Mouse (Mus musculus): Measurements from ENCODE around the gene Fam172a. TPM values are rescaled to one million over a fixed set of nuclear protein-coding genes. Genes with fewer than 3 reads are reported as not detected.
A peak's percentile ranks its signal among the peaks of the same experiment; 100 is the strongest.

The Fam172a gene
- polyA plus RNA-seq, 1 experiment = 4.0 TPM

GRCm38 (mm10) chr13:78194850-78195600 lies 493.2 kb downstream of the Fam172a start:
- no peak for TF ChIP-seq POLR2A (IDR thresholded peaks at IDR 0.05; ENCODE audit: control insufficient read depth, low read depth, low read length)
- TF ChIP-seq CTCF (IDR thresholded peaks at IDR 0.05; ENCODE audit: control insufficient read depth, insufficient read depth, insufficient replicate concordance, low read depth, low read length) = no peak
- Histone ChIP-seq H3K36me3 (ENCODE audit: control insufficient read depth, insufficient read depth, low read length) (no peaks in the 10 kb centered on the region), H3K4me1 (ENCODE audit: control insufficient read depth, insufficient read depth, low read length) (peaks cover 8% of the 10 kb centered on the region), H3K27ac (ENCODE audit: control insufficient read depth, insufficient read depth, low read depth, low read length) (no peak overlapping the region), H3K27me3 (ENCODE audit: control insufficient read depth, insufficient read depth, low read length) (no peaks in the 10 kb centered on the region; the same call in none of the 2 replicates), H3K4me3 (ENCODE audit: control insufficient read depth, low read depth, low read length) (peak overlapping the region; percentile 1)

- TF ChIP-seq CTCF (IDR thresholded peaks at IDR 0.05; ENCODE audit: control insufficient read depth, insufficient read depth, insufficient replicate concordance, low read depth, low read length) (no peak), POLR2A (IDR thresholded peaks at IDR 0.05; ENCODE audit: control insufficient read depth, low read depth, low read length) (no peak)
- Histone ChIP-seq H3K4me1 (ENCODE audit: control insufficient read depth, insufficient read depth, low read length) (peaks cover 8% of the 10 kb centered on the region), H3K27me3 (ENCODE audit: control insufficient read depth, insufficient read depth, low read length) (no peaks in the 10 kb centered on the region; the same call in none of the 2 replicates), H3K36me3 (ENCODE audit: control insufficient read depth, insufficient read depth, low read length) (no peaks in the 10 kb centered on the region), H3K27ac (ENCODE audit: control insufficient read depth, insufficient read depth, low read depth, low read length) (no peak overlapping the region), H3K4me3 (ENCODE audit: control insufficient read depth, low read depth, low read length) (no peak overlapping the region)
Measured at GRCm38 (mm10) chr13:78195601-78196115, 493.8 kb downstream of the Fam172a start.

DNA sequence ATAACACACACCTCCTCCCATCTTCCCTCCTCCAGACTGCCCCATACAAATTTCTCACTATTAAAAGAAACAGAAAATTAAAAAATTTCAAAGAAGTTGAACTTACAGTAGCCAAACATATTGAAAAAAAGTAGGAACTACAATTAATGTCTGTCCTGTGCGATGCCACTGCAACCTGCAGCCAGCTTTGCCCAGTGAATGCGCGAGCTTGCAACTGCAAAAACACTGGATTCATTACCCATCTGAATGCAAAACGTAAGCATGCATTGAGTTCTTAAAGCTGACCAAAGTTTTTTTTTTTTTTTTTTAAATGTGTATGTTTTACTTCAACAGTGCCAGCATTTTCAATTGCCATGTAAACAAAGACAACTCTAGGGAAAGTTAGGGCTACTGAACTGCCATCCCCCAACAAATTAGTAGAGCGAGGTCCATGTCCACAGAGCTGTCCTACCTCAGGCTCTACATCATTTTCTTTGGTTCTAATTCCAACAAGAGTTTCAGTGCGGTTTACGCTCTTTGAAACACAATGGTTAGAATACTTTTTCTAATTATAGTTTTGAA lies 494.5 kb downstream of the Fam172a start:
- Histone ChIP-seq H3K27ac (ENCODE audit: control insufficient read depth, insufficient read depth, low read depth, low read length) (no peak overlapping the region), H3K27me3 (ENCODE audit: control insufficient read depth, insufficient read depth, low read length) (no peaks in the 10 kb centered on the region; the same call in none of the 2 replicates), H3K4me3 (ENCODE audit: control insufficient read depth, low read depth, low read length) (no peak overlapping the region), H3K4me1 (ENCODE audit: control insufficient read depth, insufficient read depth, low read length) (peaks cover 8% of the 10 kb centered on the region), H3K36me3 (ENCODE audit: control insufficient read depth, insufficient read depth, low read length) (no peaks in the 10 kb centered on the region)
- no peak for TF ChIP-seq CTCF (IDR thresholded peaks at IDR 0.05; ENCODE audit: control insufficient read depth, insufficient read depth, insufficient replicate concordance, low read depth, low read length)
- no peak for TF ChIP-seq POLR2A (IDR thresholded peaks at IDR 0.05; ENCODE audit: control insufficient read depth, low read depth, low read length)

- H3K4me1 ChIP-seq (ENCODE audit: control insufficient read depth, insufficient read depth, low read length) = peaks cover 8% of the 10 kb centered on the region
- no peak overlapping the region for H3K27ac ChIP-seq (ENCODE audit: control insufficient read depth, insufficient read depth, low read depth, low read length)
- no peaks in the 10 kb centered on the region for H3K36me3 ChIP-seq (ENCODE audit: control insufficient read depth, insufficient read depth, low read length)
- H3K4me3 ChIP-seq (ENCODE audit: control insufficient read depth, low read depth, low read length) = no peak overlapping the region
- no peaks in the 10 kb centered on the region; the same call in none of the 2 replicates for H3K27me3 ChIP-seq (ENCODE audit: control insufficient read depth, insufficient read depth, low read length)
- TF ChIP-seq POLR2A (IDR thresholded peaks at IDR 0.05; ENCODE audit: control insufficient read depth, low read depth, low read length) = no peak
- no peak for TF ChIP-seq CTCF (IDR thresholded peaks at IDR 0.05; ENCODE audit: control insufficient read depth, insufficient read depth, insufficient replicate concordance, low read depth, low read length)
Measured at GRCm38 (mm10) chr13:78197286-78197818, 495.5 kb downstream of the Fam172a start.

GRCm38 (mm10) chr13:78197819-78198390 lies 496.1 kb downstream of the Fam172a start:
- Histone ChIP-seq H3K4me1 (ENCODE audit: control insufficient read depth, insufficient read depth, low read length) (peaks cover 8% of the 10 kb centered on the region), H3K27ac (ENCODE audit: control insufficient read depth, insufficient read depth, low read depth, low read length) (no peak overlapping the region)

DNA sequence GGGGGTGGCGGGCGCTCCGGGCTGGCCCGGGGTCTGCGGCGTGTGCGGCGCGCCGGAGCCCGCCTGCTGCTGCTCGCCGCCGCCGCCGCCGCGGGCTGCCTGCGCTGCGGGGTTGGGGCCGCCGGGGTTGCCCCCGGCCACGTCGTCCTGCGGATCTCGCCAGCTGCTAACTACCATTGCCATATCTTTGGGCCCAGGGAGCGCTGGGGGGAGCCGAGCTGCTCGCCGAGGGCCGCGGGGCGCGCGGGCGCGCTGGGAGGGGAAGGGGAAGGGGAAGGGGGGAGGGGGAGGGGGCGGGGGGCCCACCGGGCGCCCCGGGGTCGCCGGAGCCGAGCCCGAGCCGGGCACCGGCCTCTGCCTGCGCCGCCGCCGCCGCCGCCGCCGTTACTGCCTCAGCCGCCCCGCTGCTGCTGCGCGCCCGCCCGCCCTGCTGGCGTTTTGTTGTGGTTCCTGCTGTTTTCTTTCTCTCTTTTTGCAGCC lies 496.6 kb downstream of the Fam172a start:
- H3K4me1 ChIP-seq (ENCODE audit: control insufficient read depth, insufficient read depth, low read length) = peaks cover 8% of the 10 kb centered on the region
- no peaks in the 10 kb centered on the region for H3K36me3 ChIP-seq (ENCODE audit: control insufficient read depth, insufficient read depth, low read length)
- no peak for TF ChIP-seq POLR2A (IDR thresholded peaks at IDR 0.05; ENCODE audit: control insufficient read depth, low read depth, low read length)
- TF ChIP-seq CTCF (IDR thresholded peaks at IDR 0.05; ENCODE audit: control insufficient read depth, insufficient read depth, insufficient replicate concordance, low read depth, low read length) = no peak
- no peak overlapping the region for H3K27ac ChIP-seq (ENCODE audit: control insufficient read depth, insufficient read depth, low read depth, low read length)
- H3K4me3 ChIP-seq (ENCODE audit: control insufficient read depth, low read depth, low read length) = peak overlapping the region; percentile 30; the same call in 1 of the 2 replicates
- H3K27me3 ChIP-seq (ENCODE audit: control insufficient read depth, insufficient read depth, low read length) = no peaks in the 10 kb centered on the region; the same call in none of the 2 replicates

More at GRCm38 (mm10) chr13:78197819-78198390, 496.1 kb downstream of the Fam172a start:
- TF ChIP-seq POLR2A (IDR thresholded peaks at IDR 0.05; ENCODE audit: control insufficient read depth, low read depth, low read length) (no peak), CTCF (IDR thresholded peaks at IDR 0.05; ENCODE audit: control insufficient read depth, insufficient read depth, insufficient replicate concordance, low read depth, low read length) (no peak)
- H3K36me3 ChIP-seq (ENCODE audit: control insufficient read depth, insufficient read depth, low read length) = no peaks in the 10 kb centered on the region
- no peaks in the 10 kb centered on the region; the same call in none of the 2 replicates for H3K27me3 ChIP-seq (ENCODE audit: control insufficient read depth, insufficient read depth, low read length)
- H3K4me3 ChIP-seq (ENCODE audit: control insufficient read depth, low read depth, low read length) = peak overlapping the region; percentile 30

Data from testis, adult 2 months (tissue).